Comparison of ENCODE assay signal across 8 mouse cellular contexts in the genomic region with DNA sequence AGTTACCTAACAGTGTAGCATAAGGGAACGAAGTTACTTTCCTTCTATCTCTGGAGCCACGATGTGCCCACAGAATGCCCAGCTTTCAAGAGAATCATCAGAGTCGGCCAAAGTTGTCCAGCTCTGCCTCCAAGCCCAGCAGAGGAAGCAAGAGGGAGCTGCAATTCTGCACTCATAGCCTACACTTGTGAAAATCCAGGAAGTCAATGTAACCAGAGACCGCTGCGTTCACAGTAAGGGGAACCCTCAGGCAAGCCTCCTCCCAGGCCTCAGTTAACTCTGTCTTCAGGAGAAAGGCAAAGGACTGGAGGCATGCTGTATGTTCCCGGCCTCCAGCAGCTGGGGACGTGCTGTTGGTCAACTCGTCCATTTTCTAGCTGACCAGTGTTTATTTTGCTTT. TPM values are rescaled to one million over a fixed set of nuclear protein-coding genes. Genes with fewer than 3 reads are reported as not detected.
DNase-seq lines count a peak whose midpoint lies in the region; ATAC-seq and TF ChIP-seq lines count a peak whose summit lies in the region.

No protein-coding gene starts in this region.

- intact Hi-C loops in heart, adult 2 months (cut with DNase I) = no loop called here
- intact Hi-C loops in heart, postnatal 14 days (cut with DNase I) = loop anchor here (5.0 kb wide), 1 partner anchor 115 kb away; no protein-coding TSS in a partner anchor

- H3K36me3 ChIP-seq in heart, adult 2 months (ENCODE audit: control insufficient read depth, insufficient read depth, low read length) = no peaks in the 10 kb centered on the region
- H3K36me3 ChIP-seq in embryonic facial prominence, embryonic 10.5 days (replicated peaks) = no peaks in the 10 kb centered on the region
- no peaks in the 10 kb centered on the region for H3K36me3 ChIP-seq in hindbrain, embryonic 16.5 days (ENCODE audit: control insufficient read depth, insufficient read depth, low read length)
- no peaks in the 10 kb centered on the region for H3K36me3 ChIP-seq in midbrain, embryonic 15.5 days (replicated peaks)

- no peak overlapping the region; the same call in 1 of the 2 replicates for H3K4me3 ChIP-seq in heart, adult 2 months
- peak overlapping the region; percentile 91 for H3K4me3 ChIP-seq in embryonic facial prominence, embryonic 10.5 days
- H3K4me3 ChIP-seq in hindbrain, embryonic 16.5 days (ENCODE audit: low read length) = peak overlapping the region; percentile 70; the same call in 1 of the 2 replicates
- peak overlapping the region; percentile 67 for H3K4me3 ChIP-seq in midbrain, embryonic 15.5 days

- TF ChIP-seq EP300 in heart, adult 2 months (IDR thresholded peaks at IDR 0.05; ENCODE audit: insufficient read depth, low read depth, low read length) = no peak

- no peak for DNase-seq in heart, adult 2 months
- no peak for DNase-seq in heart, postnatal 14 days
- peak; percentile 58 for DNase-seq in embryonic facial prominence, embryonic 10.5 days (ENCODE audit: low spot score)
- DNase-seq in adrenal gland, postnatal 25 days = no peak
- no peak for DNase-seq in urinary bladder, postnatal 4 days (ENCODE audit: low spot score in 2 of 2)
- no peak for DNase-seq in cerebellum, adult 11-12 months

- H3K79me2 ChIP-seq in heart, adult 2 months (replicated peaks; ENCODE audit: control insufficient read depth, insufficient read depth, low read length) = peaks cover 2% of the 10 kb centered on the region; the same call in 1 of the 2 replicates

- peak overlapping the region; percentile 91 for H3K4me2 ChIP-seq in hindbrain, embryonic 16.5 days (ENCODE audit: low read length)
- H3K4me2 ChIP-seq in midbrain, embryonic 15.5 days = peak overlapping the region; percentile 80

- TF ChIP-seq POLR2A in heart, adult 2 months (IDR thresholded peaks at IDR 0.05; ENCODE audit: insufficient read depth, low read depth, low read length) = no peak

- H3K4me1 ChIP-seq in heart, adult 2 months (ENCODE audit: control insufficient read depth, insufficient read depth, low read length) = peaks cover 4% of the 10 kb centered on the region
- peaks cover 57% of the 10 kb centered on the region for H3K4me1 ChIP-seq in embryonic facial prominence, embryonic 10.5 days
- H3K4me1 ChIP-seq in hindbrain, embryonic 16.5 days (ENCODE audit: control insufficient read depth, insufficient read depth, low read depth, low read length) = peaks cover 28% of the 10 kb centered on the region
- peaks cover 57% of the 10 kb centered on the region for H3K4me1 ChIP-seq in midbrain, embryonic 15.5 days

- no peak for ATAC-seq in hindbrain, embryonic 16.5 days
- ATAC-seq in midbrain, embryonic 15.5 days (replicated peaks) = no peak

- no peaks in the 10 kb centered on the region for H3K27me3 ChIP-seq in heart, adult 2 months (ENCODE audit: control insufficient read depth, insufficient read depth, low read length)
- peaks cover 37% of the 10 kb centered on the region for H3K27me3 ChIP-seq in embryonic facial prominence, embryonic 10.5 days (replicated peaks; ENCODE audit: low read depth, poor library complexity, severe bottlenecking)
- no peaks in the 10 kb centered on the region for H3K27me3 ChIP-seq in hindbrain, embryonic 16.5 days (replicated peaks; ENCODE audit: control insufficient read depth, insufficient read depth, low read length)
- H3K27me3 ChIP-seq in midbrain, embryonic 15.5 days (replicated peaks) = no peaks in the 10 kb centered on the region; the same call in 1 of the 2 replicates

- no peak overlapping the region for H3K9ac ChIP-seq in heart, adult 2 months (ENCODE audit: low read depth, low read length)
- no peak overlapping the region for H3K9ac ChIP-seq in hindbrain, embryonic 16.5 days (ENCODE audit: low read depth, low read length)
- no peak overlapping the region for H3K9ac ChIP-seq in midbrain, embryonic 15.5 days

- peak overlapping the region; percentile 90 for H3K27ac ChIP-seq in heart, adult 2 months
- H3K27ac ChIP-seq in embryonic facial prominence, embryonic 10.5 days (replicated peaks) = peak overlapping the region; percentile 94
- H3K27ac ChIP-seq in hindbrain, embryonic 16.5 days (ENCODE audit: low read depth, low read length) = no peak overlapping the region; the same call in 1 of the 2 replicates
- peak overlapping the region; percentile 70; the same call in 1 of the 2 replicates for H3K27ac ChIP-seq in midbrain, embryonic 15.5 days

- no peaks in the 10 kb centered on the region for H3K9me3 ChIP-seq in embryonic facial prominence, embryonic 10.5 days
- H3K9me3 ChIP-seq in hindbrain, embryonic 16.5 days (ENCODE audit: control insufficient read depth, low read length) = no peaks in the 10 kb centered on the region
- no peaks in the 10 kb centered on the region for H3K9me3 ChIP-seq in midbrain, embryonic 15.5 days

- TF ChIP-seq CTCF in heart, adult 2 months (IDR thresholded peaks at IDR 0.05) = no peak

- WGBS in heart, adult 2 months = 59% methylated on average over 8 of the region's 8 CpGs
- 23% methylated on average over 8 of the region's 8 CpGs for WGBS in embryonic facial prominence, embryonic 10.5 days
- WGBS in hindbrain, embryonic 16.5 days = 39% methylated on average over 8 of the region's 8 CpGs
- 52% methylated on average over 8 of the region's 8 CpGs for WGBS in midbrain, embryonic 15.5 days

RNA-seq across cellular contexts. Expression of a gene that starts 0.7 kb away (rescaled TPM):
- total RNA-seq in heart, adult 2 months (2021) = 1 to 10 TPM; 1.4 to 1.7 TPM
- 0.61 and 0.85 TPM in 2 replicates for polyA plus RNA-seq in heart, adult 2 months (2012; rRNA removed)
- 1 to 10 TPM; 2.3 to 3.2 TPM for total RNA-seq in heart, postnatal 14 days (2021)
- polyA plus RNA-seq in embryonic facial prominence, embryonic 10.5 days (2016; fragmentation: Nextera tagmentation; extraction: Ambion mirVana) = 3.1 and 4.5 TPM in 2 replicates
- 1.8 and 1.9 TPM in 2 replicates for polyA plus RNA-seq in hindbrain, embryonic 16.5 days (2015; fragmentation: Nextera tagmentation; extraction: Ambion mirVana)
- polyA plus RNA-seq in midbrain, embryonic 15.5 days (2015; fragmentation: Nextera tagmentation; extraction: Ambion mirVana) = 2.9 and 4.7 TPM in 2 replicates
- total RNA-seq in adrenal gland, postnatal 25 days (2021) = 6.0 and 7.4 TPM in 2 replicates

RNA-seq across cellular contexts. Expression of a gene that starts 0.7 kb away (rescaled TPM):
- total RNA-seq in heart, adult 2 months (2021) = 10 to 100 TPM; 36.6 to 45.8 TPM
- 24.2 and 43.5 TPM in 2 replicates for polyA plus RNA-seq in heart, adult 2 months (2012; rRNA removed)
- total RNA-seq in heart, postnatal 14 days (2021) = 10 to 100 TPM; 32.5 to 34.2 TPM
- 14.2 and 16.5 TPM in 2 replicates for polyA plus RNA-seq in embryonic facial prominence, embryonic 10.5 days (2016; fragmentation: Nextera tagmentation; extraction: Ambion mirVana)
- polyA plus RNA-seq in hindbrain, embryonic 16.5 days (2015; fragmentation: Nextera tagmentation; extraction: Ambion mirVana) = 5.7 and 6.4 TPM in 2 replicates
- polyA plus RNA-seq in midbrain, embryonic 15.5 days (2015; fragmentation: Nextera tagmentation; extraction: Ambion mirVana) = 8.6 TPM in 2 replicates
- total RNA-seq in adrenal gland, postnatal 25 days (2021) = 22.0 and 23.8 TPM in 2 replicates

RNA-seq across cellular contexts. Expression of a gene that starts 25.2 kb away (rescaled TPM):
- 1 to 10 TPM; 6.3 to 6.8 TPM for total RNA-seq in heart, adult 2 months (2021)
- 5.7 and 5.8 TPM in 2 replicates for polyA plus RNA-seq in heart, adult 2 months (2012; rRNA removed)
- total RNA-seq in heart, postnatal 14 days (2021) = 1 to 10 TPM; 2.8 to 3.4 TPM
- 1.5 and 2.1 TPM in 2 replicates for polyA plus RNA-seq in embryonic facial prominence, embryonic 10.5 days (2016; fragmentation: Nextera tagmentation; extraction: Ambion mirVana)
- 13.8 and 15.4 TPM in 2 replicates for polyA plus RNA-seq in hindbrain, embryonic 16.5 days (2015; fragmentation: Nextera tagmentation; extraction: Ambion mirVana)
- 21.4 and 24.6 TPM in 2 replicates for polyA plus RNA-seq in midbrain, embryonic 15.5 days (2015; fragmentation: Nextera tagmentation; extraction: Ambion mirVana)
- 2.0 and 2.5 TPM in 2 replicates for total RNA-seq in adrenal gland, postnatal 25 days (2021)

RNA-seq across cellular contexts. Expression of a gene that starts 58.9 kb away (rescaled TPM):
- not detected for total RNA-seq in heart, adult 2 months (2021)
- not detected in 2 replicates for polyA plus RNA-seq in heart, adult 2 months (2012; rRNA removed)
- total RNA-seq in heart, postnatal 14 days (2021) = not detected
- 0.14 and 0.34 TPM in 2 replicates for polyA plus RNA-seq in embryonic facial prominence, embryonic 10.5 days (2016; fragmentation: Nextera tagmentation; extraction: Ambion mirVana)
- polyA plus RNA-seq in hindbrain, embryonic 16.5 days (2015; fragmentation: Nextera tagmentation; extraction: Ambion mirVana) = 0.25 and 0.70 TPM in 2 replicates
- 0.54 and 0.71 TPM in 2 replicates for polyA plus RNA-seq in midbrain, embryonic 15.5 days (2015; fragmentation: Nextera tagmentation; extraction: Ambion mirVana)
- total RNA-seq in adrenal gland, postnatal 25 days (2021) = not detected in 2 replicates
